Mouse (Mus musculus): ENCODE results near the gene Enkd1.

The Enkd1 gene

DNA sequence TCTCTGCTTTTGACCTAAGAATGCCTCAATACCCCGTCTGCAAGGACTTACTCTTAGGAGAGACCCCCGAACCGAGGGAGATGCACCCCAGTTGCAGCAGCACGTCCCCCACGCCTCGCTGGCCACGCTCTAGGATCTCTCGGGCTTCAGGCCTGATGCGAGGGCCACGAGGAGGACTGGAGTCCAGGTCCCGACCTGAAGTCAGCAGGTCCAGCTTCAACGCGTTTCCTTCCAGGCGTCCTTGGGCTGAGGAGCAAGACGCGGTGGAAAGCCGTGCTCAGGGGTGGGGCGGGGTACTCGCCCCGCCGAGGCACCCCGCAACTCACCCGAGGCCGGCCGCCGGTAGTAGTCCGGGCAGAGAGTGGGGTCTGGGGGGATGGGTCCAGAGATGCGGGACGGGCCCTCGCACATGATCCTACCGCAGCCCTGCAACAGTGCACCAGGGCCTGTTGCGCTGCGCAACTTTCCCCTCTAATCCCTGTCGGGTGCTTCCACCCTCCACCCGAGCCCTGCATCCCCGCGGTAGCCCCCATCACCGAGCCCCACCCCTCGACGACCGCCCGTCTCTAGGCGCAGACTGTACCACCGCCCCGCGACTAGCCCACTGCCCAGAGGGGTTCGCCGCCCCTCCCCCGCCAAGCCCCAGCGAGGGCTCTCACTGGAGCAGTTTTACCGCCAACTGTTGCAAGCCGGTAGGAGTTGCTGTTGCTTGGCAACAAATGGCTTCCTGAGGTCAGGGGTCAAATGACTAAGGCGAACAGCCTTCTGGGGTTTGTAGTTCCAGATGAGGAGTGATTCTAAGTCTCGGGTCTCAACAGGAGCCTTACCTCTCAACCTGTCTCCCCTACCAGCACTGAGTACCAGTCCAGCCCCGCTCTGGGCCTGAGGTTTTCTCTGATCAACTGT, at the start of gene Enkd1, which contains the start of gene 4933405L10Rik:
Gene Enkd1, minus strand, starts transcription at position 713 of the 906 bp plus-strand sequence.
Gene 4933405L10Rik, plus strand, starts transcription at position 158 of the 906 bp plus-strand sequence.
- DNase-seq (ENCODE audit: low spot score) = peak; percentile 92

DNA sequence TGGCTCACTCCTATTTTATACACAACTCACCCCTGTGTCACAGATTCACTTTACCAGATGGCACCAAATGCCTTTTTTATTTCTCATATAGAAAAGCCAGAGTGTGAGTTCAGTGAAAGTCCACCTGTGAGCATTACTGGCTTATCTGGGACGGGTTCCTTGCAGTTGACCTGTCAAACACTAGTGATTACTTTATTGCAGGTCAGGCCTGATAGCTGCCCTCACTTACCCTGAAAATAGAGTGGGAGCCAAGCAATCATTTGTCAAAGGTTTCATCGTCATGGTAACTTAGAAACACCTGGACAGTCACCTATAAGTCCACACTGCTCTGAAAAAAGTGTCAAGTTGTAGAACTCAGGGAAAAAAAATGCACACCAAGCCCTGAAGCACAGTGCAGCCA, 46.7 kb upstream of the Enkd1 start:
- DNase-seq (ENCODE audit: low spot score) = no peak

DNA sequence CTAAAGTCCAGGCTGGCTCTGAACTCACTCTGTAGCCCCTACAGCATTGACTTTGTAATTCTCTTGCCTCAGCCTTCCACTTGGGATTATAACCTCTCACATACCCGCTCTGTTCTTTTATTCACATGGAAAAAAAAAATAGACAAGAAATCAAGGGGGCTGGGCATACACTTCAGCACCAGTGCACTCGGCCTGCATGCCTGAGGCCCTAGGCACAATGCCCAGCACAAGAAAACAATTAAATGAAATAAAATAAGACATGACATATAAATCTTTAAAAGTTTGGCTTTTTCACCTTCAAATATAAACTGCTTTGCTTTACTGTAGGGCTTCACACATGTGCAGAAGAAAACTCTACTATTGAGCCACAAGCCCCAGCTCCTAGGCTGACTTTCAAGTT, 45.9 kb upstream of the Enkd1 start:
- DNase-seq (ENCODE audit: low spot score) = no peak

DNA sequence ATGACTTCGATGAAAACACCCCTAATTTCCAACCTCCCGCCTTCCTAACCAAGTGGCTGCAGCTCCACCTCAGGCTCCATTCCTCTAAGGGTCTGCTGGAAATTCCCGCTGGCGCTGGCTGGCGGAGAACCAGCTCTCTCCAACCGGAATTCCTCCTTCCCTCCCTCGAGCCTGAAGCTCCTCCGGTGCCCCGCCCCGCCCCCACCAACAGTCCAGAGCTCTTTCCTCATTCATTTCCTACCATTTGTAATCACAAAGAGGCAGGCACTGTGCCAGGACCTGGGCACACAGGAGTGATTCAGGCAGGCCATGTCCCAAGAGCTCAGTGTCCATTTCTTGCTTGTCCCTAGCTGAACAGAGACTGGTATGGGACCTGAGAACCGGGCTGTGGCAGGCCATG, 42.6 kb upstream of the Enkd1 start:
- peak; percentile 89 for DNase-seq (ENCODE audit: low spot score)

DNA sequence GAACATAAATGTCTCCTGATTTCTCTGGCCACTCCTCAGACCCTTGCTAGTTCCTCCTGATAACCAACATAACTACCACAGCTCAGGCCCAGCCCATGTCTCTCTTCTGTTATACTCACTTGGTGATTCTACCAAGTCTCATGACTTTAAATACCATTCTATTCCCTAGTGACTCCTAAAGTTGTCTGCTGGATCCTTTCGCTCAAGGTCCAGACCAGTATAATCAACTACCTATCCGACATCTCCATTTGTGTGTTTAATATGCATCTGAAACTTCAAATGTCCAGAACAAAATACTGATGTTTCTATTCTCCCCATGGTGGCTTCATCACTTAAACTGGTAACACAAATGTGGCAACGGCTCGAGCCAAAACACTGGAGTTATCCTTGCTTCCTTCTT, 35.3 kb upstream of the Enkd1 start:
- no peak for DNase-seq (ENCODE audit: low spot score)

DNA sequence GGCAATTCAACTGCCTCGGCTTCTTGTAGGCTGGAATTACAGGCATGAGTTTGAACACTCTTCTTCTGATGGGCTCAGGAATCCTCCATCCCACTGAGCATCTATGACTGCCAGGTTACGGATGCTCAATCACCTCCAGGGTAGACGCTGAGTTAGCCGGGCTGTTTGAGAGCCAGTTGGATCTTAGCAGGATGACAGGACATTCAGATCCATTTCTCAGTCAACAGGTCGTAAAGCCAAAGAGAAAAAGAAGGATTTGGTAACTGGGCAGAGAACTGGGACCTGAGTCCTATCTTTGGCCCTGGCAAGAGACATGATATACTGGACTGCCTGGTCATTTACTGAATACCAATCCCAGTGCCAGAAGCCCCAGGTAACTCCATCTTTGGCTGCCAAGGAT, 31.2 kb upstream of the Enkd1 start:
- no peak for DNase-seq (ENCODE audit: low spot score)

DNA sequence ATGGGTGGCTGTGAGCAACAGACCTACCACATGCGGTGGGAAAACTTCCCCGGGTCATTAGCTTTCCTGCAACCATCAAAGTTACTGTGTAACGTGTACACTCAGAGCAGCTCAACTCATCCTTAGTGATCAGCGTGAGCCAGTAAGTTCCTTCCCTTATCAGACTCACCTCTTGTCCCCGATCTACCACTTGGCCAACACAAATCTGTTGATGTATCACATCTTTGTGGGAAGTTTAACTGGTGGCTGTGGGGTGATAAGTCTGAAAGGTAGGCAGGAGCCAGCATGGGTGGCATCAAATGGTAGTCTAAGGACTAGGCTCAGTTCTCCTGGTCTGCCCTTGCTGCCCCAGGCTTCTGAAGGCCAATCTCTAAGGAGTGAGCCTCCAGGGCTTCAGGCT, 24.2 kb upstream of the Enkd1 start:
- no peak for DNase-seq (ENCODE audit: low spot score)

DNA sequence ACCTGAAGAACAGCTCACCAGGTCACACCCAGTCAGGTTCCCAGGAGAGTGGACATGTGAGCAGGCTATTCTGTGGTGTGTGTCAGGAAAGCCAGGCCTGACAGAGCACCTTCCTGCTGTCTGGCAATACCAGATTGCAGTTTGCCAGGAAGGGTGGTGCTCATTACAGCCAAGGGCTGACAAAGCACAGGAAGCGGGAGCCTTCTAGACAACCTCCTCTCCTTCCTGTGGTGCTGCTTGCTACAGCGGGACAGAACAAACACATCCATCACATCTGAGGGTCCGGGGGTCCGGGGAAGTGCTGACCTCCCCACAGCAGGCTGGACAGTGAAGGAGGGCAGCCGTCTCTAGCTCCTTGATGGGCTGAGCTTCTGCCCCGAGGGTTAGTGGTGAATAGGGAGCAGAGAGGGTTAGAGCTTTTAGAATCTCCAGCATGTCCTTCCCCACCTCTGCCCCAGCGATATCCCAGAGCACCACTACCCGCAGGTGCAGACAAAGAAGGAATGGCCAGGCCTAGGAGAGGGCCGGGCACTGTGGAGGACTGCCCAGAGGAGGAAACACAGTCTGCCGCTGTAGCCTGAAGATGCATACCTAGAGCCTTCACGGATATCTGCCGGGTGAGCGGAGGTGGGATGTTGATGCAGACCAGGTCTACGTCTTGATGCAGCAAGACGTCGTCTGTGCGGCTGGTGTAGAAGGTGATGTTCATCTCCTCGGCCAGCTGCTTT, 19.6 kb upstream of the Enkd1 start:
- DNase-seq (ENCODE audit: low spot score) = peak; percentile 82

DNA sequence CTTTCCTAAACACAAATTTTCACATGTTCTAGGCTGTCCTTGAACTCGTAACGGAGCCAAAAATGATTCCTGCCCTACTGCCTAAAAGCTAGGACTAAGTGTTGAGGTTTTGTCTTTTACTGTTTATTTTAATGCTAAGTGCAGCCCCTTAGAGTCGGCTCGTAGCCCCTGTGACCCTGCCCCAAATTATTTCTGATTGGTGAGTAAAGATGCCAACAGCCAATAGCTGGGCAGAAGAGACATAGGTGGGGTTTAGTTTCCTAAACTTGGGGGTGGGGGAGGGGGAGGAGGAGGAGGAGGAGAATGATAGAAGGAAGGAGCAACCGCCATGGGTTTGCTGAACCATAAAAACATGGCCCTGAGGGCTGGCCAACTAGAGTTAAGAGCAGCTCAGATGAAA, 17.7 kb upstream of the Enkd1 start:
- no peak for DNase-seq (ENCODE audit: low spot score)

DNA sequence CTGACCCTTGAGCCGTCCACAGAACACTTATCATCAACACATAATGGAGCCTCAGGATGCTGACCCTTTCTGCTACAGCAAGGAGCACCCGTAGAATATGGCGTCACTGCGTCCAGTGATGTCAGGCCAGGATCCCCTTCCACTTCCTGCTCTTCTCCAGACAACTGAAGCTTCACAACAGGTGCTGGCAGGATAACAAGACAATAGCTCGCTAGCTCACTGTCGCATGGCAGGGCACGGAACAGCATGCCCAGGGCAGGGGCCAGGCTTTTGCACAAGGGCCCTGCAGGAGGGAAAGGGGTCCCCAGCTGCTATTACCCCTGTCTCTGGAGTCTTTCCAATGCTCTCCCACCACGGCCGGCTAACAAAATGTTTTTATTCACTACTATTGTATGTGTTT, 14.9 kb upstream of the Enkd1 start:
- no peak for DNase-seq (ENCODE audit: low spot score)

DNA sequence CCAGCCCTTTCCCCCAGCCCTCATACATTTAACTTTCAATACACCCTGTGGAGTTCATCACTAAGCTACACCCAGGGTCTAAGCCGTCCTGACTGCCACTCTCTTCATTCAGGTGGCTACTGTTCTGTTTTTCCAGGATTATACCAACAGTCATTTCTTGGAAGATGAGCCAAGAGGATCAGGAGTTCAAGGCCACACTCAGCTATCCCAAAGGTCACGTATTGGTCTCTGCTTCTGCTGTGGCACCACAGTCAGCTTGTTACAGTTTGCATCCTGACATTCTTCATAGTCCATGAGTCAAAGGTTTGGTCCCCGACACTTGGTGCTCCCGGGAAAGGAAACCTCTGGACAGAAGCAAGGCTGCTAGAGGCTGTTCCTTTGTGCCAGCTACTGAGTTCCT, 11.6 kb upstream of the Enkd1 start:
- no peak for DNase-seq (ENCODE audit: low spot score)

DNA sequence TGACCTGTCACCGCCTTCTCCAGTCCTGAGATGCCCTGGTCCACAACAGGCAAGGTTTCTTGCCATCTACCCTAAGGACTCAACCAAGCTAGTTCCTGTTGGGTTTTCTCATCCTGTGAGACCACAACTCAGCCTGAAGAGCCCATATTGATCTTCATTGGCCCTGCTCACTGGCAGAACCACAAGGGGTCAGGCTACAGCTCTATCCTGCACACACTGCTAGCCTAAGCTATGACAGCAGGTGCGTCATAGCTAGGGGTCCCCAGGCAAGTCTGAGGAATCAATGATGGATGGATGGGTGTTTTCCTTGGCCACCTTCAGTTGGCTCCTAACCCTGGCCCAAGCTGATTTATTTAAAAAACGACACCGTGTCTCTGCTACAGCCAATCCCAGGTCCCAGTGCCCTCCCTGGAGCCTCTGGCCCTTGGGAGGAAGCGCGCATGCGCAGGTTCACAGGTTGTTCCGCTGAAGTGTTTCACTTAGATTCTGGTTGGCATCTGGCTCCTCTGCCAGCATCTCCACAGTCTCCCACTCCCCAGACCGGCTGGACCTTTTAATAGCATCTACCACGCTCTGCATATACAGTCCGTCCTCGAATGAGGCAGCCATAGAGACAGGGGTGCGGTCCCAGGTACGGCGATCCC, 8.4 kb upstream of the Enkd1 start:
- no peak for DNase-seq (ENCODE audit: low spot score)

DNA sequence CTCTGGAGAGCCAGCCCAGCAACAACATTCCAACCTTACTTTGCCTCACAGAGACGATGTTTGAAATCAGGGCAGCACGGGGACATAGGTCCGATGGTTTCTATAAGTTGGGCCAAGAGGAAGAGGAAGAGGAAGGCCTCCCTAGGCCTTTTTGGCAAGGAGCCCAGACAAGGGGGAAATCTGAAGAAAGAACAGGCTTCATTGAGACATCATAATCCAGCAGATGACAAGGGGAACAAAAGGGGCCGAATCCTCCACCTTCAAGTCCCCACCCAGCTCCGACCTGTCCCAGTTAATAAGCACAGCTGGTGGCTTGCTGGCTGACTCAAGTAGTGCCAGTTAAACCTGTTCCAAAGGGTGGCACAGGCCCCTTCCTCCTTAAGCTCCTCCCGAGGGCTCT, 7.0 kb upstream of the Enkd1 start:
- no peak for DNase-seq (ENCODE audit: low spot score)

DNA sequence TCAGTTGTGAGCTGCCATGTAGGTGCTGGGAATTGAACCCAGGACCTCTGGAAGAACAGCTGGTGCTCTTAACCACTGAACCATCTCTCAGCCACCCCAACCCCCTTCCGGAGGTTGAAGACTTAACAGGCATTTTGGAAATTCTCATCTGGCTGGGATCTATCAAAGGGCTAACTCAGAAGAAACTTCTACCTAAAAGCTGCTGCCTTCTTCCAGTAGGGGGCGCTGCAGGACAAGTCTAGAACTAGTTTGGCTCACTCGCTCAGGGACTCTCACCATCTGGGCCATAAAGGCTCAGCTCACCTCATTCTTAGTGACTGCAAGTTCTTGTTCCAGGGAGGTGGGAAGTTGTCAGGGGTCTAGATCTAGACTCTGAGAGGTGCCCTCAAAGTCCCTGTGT, 6.1 kb upstream of the Enkd1 start:
- peak; percentile 91 for DNase-seq (ENCODE audit: low spot score)

DNA sequence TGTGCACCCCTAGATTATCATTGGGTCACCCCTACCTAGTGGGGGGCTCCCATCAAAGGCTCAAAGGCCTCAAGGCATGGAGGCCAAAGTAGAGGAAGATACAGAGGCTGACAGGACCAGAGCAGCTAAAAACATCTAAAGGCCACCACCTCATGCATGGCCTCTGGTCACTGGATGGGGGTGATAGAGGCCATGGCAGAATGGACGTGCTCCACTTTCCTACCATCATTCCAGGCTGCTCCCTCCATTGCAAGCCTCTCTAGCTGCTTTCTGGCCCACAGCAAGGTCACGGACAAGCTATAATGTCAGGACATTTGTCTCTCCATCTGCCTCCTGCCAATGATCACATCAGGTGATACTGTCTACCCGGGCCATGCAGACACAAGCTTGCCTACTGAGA, 4.3 kb upstream of the Enkd1 start:
- DNase-seq (ENCODE audit: low spot score) = no peak

DNA sequence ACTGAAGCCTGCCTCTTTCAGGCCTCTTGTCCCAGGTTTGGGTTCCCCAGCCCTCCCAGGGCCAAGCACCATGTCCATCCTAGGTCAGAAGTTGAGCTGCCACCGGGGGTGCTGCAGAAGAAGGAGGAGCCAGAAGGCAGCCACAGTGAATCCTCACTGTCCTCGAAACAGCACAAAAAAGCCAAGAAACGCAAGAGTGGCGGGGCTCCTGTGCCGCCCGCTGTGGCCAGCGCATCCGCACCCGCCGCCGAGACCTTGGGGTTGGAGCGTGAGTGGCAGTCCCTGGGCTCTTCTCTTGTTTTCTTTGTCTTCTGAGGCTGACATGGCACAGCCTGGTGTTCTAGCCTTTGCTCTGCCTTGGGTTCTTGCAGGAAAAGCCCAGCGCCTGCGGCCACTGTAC, 1.3 kb upstream of the Enkd1 start:
- DNase-seq (ENCODE audit: low spot score) = no peak

DNA sequence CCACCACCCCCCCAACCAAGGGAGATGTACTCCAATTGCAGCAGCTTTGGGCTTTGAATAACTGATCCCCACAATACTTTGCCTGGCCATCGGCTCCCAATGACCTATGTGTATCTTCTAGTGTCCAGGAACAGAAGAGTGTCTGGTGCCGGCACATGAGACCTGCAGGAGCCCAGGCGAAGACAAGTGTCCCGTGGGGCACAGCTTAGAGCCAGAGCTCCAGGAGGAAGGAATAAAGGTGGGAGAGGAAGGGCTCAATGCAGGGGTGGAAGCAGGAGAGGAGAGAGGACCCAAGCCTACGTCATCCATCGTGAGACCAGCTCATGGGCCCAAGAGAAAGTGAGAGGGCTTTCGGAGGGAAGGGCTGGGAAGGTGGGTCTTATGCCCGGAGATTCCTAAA, 665 bp upstream of the Enkd1 start:
- DNase-seq (ENCODE audit: low spot score) = no peak

DNA sequence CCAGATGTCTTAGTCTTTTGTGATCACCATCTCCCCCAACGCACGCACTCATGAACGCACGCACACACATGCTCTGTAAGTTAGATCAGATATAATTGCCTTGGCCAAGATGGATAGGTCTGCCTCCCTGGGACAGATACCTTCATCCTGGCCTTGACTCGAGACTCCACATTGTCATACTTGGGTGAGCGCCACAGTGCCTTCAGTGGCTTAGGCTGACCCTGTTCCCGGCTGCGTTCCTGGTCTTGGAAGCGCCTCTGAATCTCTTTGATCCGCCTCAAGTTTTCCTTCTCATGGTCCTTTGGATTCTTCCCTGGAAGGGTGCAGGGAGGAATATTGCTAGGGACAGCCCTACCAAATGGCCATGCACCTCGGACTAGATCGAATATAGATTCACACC, 1.6 kb downstream of the Enkd1 start:
- no peak for DNase-seq (ENCODE audit: low spot score)

DNA sequence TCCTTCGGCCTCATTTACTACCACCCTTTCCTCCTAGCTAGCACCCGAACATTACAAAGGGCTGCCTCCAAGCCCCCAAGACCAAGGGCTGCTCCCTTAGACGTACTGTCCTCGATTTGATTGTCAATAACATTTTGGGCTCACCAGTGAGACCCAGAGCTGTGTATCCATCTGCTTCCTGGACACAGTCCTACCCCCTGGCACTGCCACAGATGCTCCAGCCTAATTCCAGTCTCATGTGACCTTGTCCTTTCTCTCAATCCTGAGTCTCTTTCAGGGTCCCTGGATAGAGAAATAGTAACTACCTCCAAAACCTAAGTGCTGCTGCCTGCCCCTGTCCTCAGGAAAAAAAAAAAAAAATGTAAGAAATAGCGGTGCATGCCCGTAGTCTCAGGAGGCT, 3.1 kb downstream of the Enkd1 start:
- no peak for DNase-seq (ENCODE audit: low spot score)

DNA sequence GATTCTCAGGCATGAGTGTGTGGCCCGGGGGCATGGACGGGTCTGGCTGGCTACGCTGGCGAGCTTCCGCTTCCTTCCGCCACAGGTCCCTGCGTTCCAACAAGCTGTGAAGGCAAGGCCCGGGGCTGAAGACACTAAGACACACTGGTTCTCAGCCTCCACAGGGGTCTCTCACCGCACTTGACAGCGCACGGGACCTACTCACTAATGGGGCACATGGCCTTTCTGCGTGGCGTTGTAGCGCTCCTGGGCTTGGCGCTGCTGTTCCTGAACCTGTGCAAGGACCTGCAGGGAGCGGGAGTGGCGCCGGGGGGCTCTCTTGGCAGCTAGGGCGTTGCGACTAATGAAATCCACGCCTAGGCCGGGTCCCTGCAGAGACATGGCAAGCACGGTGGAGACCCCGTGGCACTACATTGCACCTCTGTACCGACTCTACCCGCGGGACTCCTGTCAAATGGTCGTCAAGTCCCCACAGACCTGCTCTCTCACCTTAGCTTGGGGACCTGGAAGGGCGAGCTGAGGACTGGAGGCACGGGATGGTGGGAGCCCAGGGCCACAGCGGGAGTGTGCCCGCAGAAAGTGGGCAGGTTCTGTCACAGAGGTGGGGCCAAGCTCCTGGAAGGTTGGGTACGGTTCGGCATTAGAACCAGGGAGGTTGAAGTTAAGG, 3.7 kb downstream of the Enkd1 start:
- no peak for DNase-seq (ENCODE audit: low spot score)

DNA sequence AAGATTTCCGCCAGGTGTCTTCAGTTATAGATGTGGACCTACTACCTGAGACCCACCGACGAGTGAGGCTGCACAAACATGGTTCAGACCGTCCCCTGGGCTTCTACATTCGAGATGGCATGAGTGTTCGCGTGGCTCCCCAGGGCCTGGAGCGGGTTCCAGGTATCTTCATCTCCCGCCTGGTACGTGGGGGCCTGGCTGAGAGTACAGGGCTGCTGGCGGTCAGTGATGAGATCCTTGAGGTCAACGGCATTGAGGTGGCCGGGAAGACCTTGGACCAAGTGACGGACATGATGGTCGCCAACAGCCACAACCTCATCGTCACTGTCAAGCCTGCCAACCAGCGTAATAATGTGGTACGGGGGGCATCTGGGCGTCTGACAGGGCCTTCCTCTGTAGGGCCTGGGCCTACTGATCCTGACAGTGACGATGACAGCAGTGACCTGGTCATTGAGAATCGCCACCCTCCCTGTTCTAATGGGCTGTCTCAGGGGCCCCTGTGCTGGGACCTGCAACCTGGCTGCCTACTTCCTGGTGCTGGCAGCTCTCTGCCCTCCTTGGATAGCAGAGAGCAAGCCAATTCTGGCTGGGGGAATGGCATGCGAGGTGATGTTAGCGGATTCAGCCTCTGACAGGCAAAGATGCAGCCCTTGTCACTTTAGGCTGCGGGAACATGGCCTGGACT, 5.1 kb downstream of the Enkd1 start:
- DNase-seq (ENCODE audit: low spot score) = no peak

DNA sequence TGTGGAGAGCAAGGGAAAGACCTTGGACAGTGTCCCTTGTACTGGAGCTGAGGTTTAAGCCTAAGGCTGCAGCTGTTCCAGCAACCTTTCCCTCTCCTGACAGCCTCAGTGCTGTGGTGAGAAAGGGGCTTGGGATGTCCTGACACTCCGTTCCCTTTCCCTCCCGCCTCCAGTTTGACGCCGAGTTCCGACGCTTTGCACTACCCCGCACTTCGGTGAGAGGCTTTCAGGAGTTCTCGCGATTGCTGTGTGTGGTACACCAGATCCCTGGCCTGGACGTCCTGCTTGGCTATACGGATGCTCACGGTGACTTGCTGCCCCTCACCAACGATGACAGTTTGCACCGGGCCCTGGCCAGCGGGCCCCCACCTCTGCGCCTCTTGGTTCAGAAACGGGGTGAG, 6.0 kb downstream of the Enkd1 start:
- DNase-seq (ENCODE audit: low spot score) = no peak
